Mouse (Mus musculus): ENCODE data around the gene Cbx7. TPM values are rescaled to one million over a fixed set of nuclear protein-coding genes. Genes with fewer than 3 reads are reported as not detected.

The Cbx7 gene
- total and polyA plus RNA-seq, 3 experiments, result 8.1 to 12.4 (median 12.1) TPM

- dilution Hi-C loops (cut with MboI; ENCODE audit: extremely low pct_ligation_motif_present, extremely low pct_unique_long_range_greater_than_20kb, low sequenced_read_pairs), result no loop called here
- Histone ChIP-seq H3K4me1 (ENCODE audit: control insufficient read depth in 1 of 2, insufficient read depth in 2 of 2) (0 out of 4 replicates have a peak, but pooled peaks cover 0 to 3% of the 10 kb centered on the region in 2 experiments), H3K27ac (ENCODE audit: insufficient read depth, low read depth) (no peak overlapping the region), H3K9me3 (replicated peaks; ENCODE audit: low read length) (no peaks in the 10 kb centered on the region), H3K4me2 (ENCODE audit: insufficient read depth, low read depth, poor library complexity, severe bottlenecking) (no peak overlapping the region), H3K79me2 (replicated peaks; ENCODE audit: control insufficient read depth, extremely low read depth, insufficient read depth, poor library complexity, severe bottlenecking) (no peaks in the 10 kb centered on the region), H3K4me3 (replicated peaks in 1 of 3; ENCODE audit: low read depth in 2 of 3, low read length in 2 of 3, poor library complexity in 1 of 3) (no peak overlapping the region), H3K27me3 (replicated peaks) (peaks cover 29% of the 10 kb centered on the region), H3K9ac (ENCODE audit: insufficient read depth, low read depth) (no peak overlapping the region), H3K36me3 (replicated peaks in 1 of 2; ENCODE audit: control insufficient read depth in 1 of 2, insufficient read depth in 1 of 2, low read length in 1 of 2) (no peaks in the 10 kb centered on the region)
- in situ Hi-C loops (cut with MboI; ENCODE audit: low pct_ligation_motif_present, low pct_unique_long_range_greater_than_20kb, low sequenced_read_pairs), result loop anchor here (5.0 kb wide), 1 partner anchor 33 kb away; no protein-coding TSS in a partner anchor
- TF ChIP-seq USF2 (conservative IDR thresholded peaks at IDR 0.05; ENCODE audit: low read depth, low read length) (no peak), POLR2A (IDR thresholded peaks at IDR 0.05; ENCODE audit: low read depth, low read length) (no peak), USF1 (IDR thresholded peaks at IDR 0.05; ENCODE audit: low read depth, low read length) (no peak), PAX5 (IDR thresholded peaks at IDR 0.05; ENCODE audit: low read length) (no peak), BHLHE40 (IDR thresholded peaks at IDR 0.05; ENCODE audit: low read depth, low read length) (no peak), JUN (IDR thresholded peaks at IDR 0.05; ENCODE audit: insufficient read depth, low read depth, low read length) (no peak), GABPA (IDR thresholded peaks at IDR 0.05; ENCODE audit: insufficient replicate concordance, low read depth, low read length) (no peak), EP300 (IDR thresholded peaks at IDR 0.05; ENCODE audit: low read length) (no peak), ETS1 (conservative IDR thresholded peaks at IDR 0.05; ENCODE audit: low read depth, low read length) (no peak), ZMIZ1 (IDR thresholded peaks at IDR 0.05; ENCODE audit: low read depth, low read length) (no peak), CTCF (conservative IDR thresholded peaks at IDR 0.05 in 1 of 2, IDR thresholded peaks at IDR 0.05 in 1 of 2; ENCODE audit: low read depth in 2 of 2, low read length in 2 of 2) (no peak), HCFC1 (IDR thresholded peaks at IDR 0.05; ENCODE audit: low read depth, low read length) (no peak), SMC3 (IDR thresholded peaks at IDR 0.05; ENCODE audit: low read depth, low read length) (no peak), E2F4 (IDR thresholded peaks at IDR 0.05; ENCODE audit: insufficient replicate concordance, low read depth, low read length) (no peak)
- no peak for DNase-seq (ENCODE audit: extremely low read depth)
These were observed 24.6 kb upstream of the Cbx7 start for GRCm38 (mm10) chr15:79995552-79995951.

- Histone ChIP-seq H3K27ac (ENCODE audit: insufficient read depth, low read depth) (no peak overlapping the region), H3K79me2 (replicated peaks; ENCODE audit: control insufficient read depth, extremely low read depth, insufficient read depth, poor library complexity, severe bottlenecking) (no peaks in the 10 kb centered on the region), H3K9me3 (replicated peaks; ENCODE audit: low read length) (no peaks in the 10 kb centered on the region), H3K4me3 (replicated peaks in 1 of 3; ENCODE audit: low read depth in 2 of 3, low read length in 2 of 3, poor library complexity in 1 of 3) (no peak overlapping the region), H3K4me2 (ENCODE audit: insufficient read depth, low read depth, poor library complexity, severe bottlenecking) (no peak overlapping the region), H3K9ac (ENCODE audit: insufficient read depth, low read depth) (no peak overlapping the region), H3K4me1 (ENCODE audit: control insufficient read depth in 1 of 2, insufficient read depth in 2 of 2) (0 out of 4 replicates have a peak, but pooled peaks cover 0 to 3% of the 10 kb centered on the region in 2 experiments), H3K27me3 (replicated peaks) (peaks cover 29% of the 10 kb centered on the region), H3K36me3 (replicated peaks in 1 of 2; ENCODE audit: control insufficient read depth in 1 of 2, insufficient read depth in 1 of 2, low read length in 1 of 2) (no peaks in the 10 kb centered on the region)
- DNase-seq (ENCODE audit: extremely low read depth), result no peak
- in situ Hi-C loops (cut with MboI; ENCODE audit: low pct_ligation_motif_present, low pct_unique_long_range_greater_than_20kb, low sequenced_read_pairs) (no loop called here), dilution Hi-C loops (cut with MboI; ENCODE audit: extremely low pct_ligation_motif_present, extremely low pct_unique_long_range_greater_than_20kb, low sequenced_read_pairs) (no loop called here)
- TF ChIP-seq POLR2A (IDR thresholded peaks at IDR 0.05; ENCODE audit: low read depth, low read length), result no peak
- TF ChIP-seq RAD21 (IDR thresholded peaks at IDR 0.05; ENCODE audit: low read depth, low read length), result no peak
- TF ChIP-seq NRF1 (IDR thresholded peaks at IDR 0.05; ENCODE audit: low read depth, low read length), result no peak
- TF ChIP-seq CHD2 (IDR thresholded peaks at IDR 0.05; ENCODE audit: low read length), result no peak
- no peak for TF ChIP-seq EP300 (IDR thresholded peaks at IDR 0.05; ENCODE audit: low read length)
- TF ChIP-seq POLR2AphosphoS2 (IDR thresholded peaks at IDR 0.05; ENCODE audit: low read depth, low read length), result no peak
- no peak for TF ChIP-seq MYC (IDR thresholded peaks at IDR 0.05; ENCODE audit: low read depth, low read length)
These were observed 23.6 kb upstream of the Cbx7 start for GRCm38 (mm10) chr15:79994566-79994965.
